Mouse (Mus musculus) retina, embryonic 14.5 days (tissue): ENCODE data around the gene Ift43.
A peak's percentile ranks its signal among the peaks of the same experiment; 100 is the strongest.

ENCODE experiments used
- DNase-seq: peaks from one replicate; pipeline ENCODE4 v3.0.0-alpha.2; 2015; ENCODE audit warnings: low spot score

Ift43 gene

GRCm38 (mm10) chr12:86174369-86174768 is 92.0 kb downstream of the Ift43 start:
- no peak for DNase-seq

GRCm38 (mm10) chr12:86175476-86175942 is 93.2 kb downstream of the Ift43 start:
- no peak for DNase-seq

GRCm38 (mm10) chr12:86176675-86177339 is 94.5 kb downstream of the Ift43 start:
- DNase-seq = no peak

- DNase-seq = no peak
These were observed 96.9 kb downstream of the Ift43 start for GRCm38 (mm10) chr12:86179266-86179665.

- peak; percentile 61 for DNase-seq
These were observed 99.0 kb downstream of the Ift43 start for GRCm38 (mm10) chr12:86181320-86181751.

- no peak for DNase-seq
These were observed 99.5 kb downstream of the Ift43 start for GRCm38 (mm10) chr12:86181879-86182278.

DNA sequence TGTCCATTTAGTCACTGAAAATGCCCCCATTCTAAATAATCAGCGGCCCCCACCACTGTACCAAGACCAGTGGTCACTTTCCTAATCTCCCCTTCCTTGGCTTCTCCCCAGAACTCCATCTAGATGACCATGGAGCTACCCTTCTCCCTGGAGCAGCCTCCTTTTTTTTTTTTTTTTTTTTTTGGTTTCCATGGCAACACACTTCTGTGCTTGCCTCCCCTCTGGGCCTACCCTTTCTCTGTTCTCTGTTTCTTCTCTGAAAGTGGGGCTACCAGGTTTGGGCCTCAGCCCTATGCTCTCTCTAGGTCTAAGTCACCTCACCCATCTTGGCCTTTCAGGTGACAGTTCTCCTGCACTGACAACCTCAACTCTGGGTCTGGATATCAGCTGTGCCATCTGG is 100.1 kb downstream of the Ift43 start:
- DNase-seq = no peak

GRCm38 (mm10) chr12:86188161-86188560 is 105.8 kb downstream of the Ift43 start:
- DNase-seq = peak; percentile 63

GRCm38 (mm10) chr12:86189601-86190323 is 107.4 kb downstream of the Ift43 start:
- DNase-seq = peak; percentile 39

GRCm38 (mm10) chr12:86192036-86192449 is 109.7 kb downstream of the Ift43 start:
- no peak for DNase-seq

- DNase-seq = no peak
These were observed 114.6 kb downstream of the Ift43 start for GRCm38 (mm10) chr12:86196944-86197343.

GRCm38 (mm10) chr12:86203443-86204057 is 121.2 kb downstream of the Ift43 start:
- DNase-seq = no peak

- DNase-seq = no peak
These were observed 128.8 kb downstream of the Ift43 start for GRCm38 (mm10) chr12:86211099-86211520.
